8 mouse cellular contexts compared by ENCODE assay signal in the genomic region with DNA sequence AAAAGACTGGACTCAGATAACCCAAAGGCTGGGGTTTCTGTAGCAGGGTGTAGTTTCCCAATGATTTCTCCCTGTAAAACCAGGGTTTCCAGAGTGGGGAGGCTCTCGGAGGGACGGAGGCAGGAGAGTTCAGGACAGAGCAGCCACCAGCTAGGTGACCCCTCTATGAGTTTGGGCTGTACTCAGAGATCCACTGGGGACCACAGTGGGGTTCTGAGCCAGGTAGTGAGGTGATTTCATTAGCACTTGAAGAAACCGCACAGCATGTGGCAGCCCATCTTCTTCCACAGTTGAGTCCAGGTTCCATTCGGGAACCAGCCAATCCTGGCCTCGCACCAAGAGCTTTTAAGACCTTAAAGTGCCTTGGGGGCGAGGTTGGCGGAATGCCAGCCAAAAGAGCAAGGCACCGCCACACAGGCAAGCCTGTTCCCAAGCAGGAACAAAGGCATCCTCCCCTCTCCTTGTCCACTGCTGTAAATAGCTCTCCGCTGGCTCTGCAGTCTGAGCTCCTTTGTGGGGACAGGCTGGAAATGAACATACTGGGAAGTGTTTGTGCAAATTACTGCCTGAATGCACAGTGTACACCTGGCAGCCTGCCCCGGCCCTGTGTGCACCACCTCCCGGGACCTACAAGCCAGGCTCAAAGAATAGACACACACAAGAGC. TPM values are rescaled to one million over a fixed set of nuclear protein-coding genes. Genes with fewer than 3 reads are reported as not detected.
A peak's percentile ranks its signal among the peaks of the same experiment; 100 is the strongest.
DNase-seq lines count a peak whose midpoint lies in the region; ATAC-seq lines count a peak whose summit lies in the region.

No protein-coding gene starts in this region.

- peak; percentile 37 for DNase-seq in layer of hippocampus, adult 11-12 months (ENCODE audit: low spot score)
- DNase-seq in layer of hippocampus, adult 9-10 months (ENCODE audit: low spot score): no peak
- peak; percentile 53 for DNase-seq in hindbrain, embryonic 11.5 days (ENCODE audit: low spot score)
- DNase-seq in layer of hippocampus, postnatal 14 days (ENCODE audit: low spot score in 2 of 2): peak; percentile 37 to 55
- peak; percentile 65 for DNase-seq in mesoderm, embryonic 11.5 days (ENCODE audit: low read depth, low spot score)
- DNase-seq in thymus, postnatal 25 days: no peak

- peaks cover 88% of the 10 kb centered on the region for H3K27me3 ChIP-seq in forebrain, embryonic 12.5 days
- no peaks in the 10 kb centered on the region for H3K27me3 ChIP-seq in hindbrain, embryonic 11.5 days (ENCODE audit: control insufficient read depth, insufficient read depth, low read length)
- no peaks in the 10 kb centered on the region for H3K27me3 ChIP-seq in stomach, embryonic 15.5 days (replicated peaks)

- peaks cover 22% of the 10 kb centered on the region for H3K4me1 ChIP-seq in forebrain, embryonic 12.5 days
- peaks cover 2% of the 10 kb centered on the region; the same call in 1 of the 2 replicates for H3K4me1 ChIP-seq in hindbrain, embryonic 11.5 days (replicated peaks; ENCODE audit: control insufficient read depth, insufficient read depth, low read length)
- peaks cover 17% of the 10 kb centered on the region for H3K4me1 ChIP-seq in stomach, embryonic 15.5 days

- 13% methylated on average over 11 of the region's 11 CpGs for WGBS in forebrain, embryonic 12.5 days
- 40% methylated on average over 11 of the region's 11 CpGs for WGBS in hindbrain, embryonic 11.5 days
- WGBS in stomach, embryonic 15.5 days: 34% methylated on average over 11 of the region's 11 CpGs

- H3K4me2 ChIP-seq in forebrain, embryonic 12.5 days: peak overlapping the region; percentile 6
- H3K4me2 ChIP-seq in hindbrain, embryonic 11.5 days (replicated peaks; ENCODE audit: low read depth, low read length): no peak overlapping the region
- H3K4me2 ChIP-seq in stomach, embryonic 15.5 days: no peak overlapping the region

- H3K9me3 ChIP-seq in forebrain, embryonic 12.5 days: no peaks in the 10 kb centered on the region
- H3K9me3 ChIP-seq in hindbrain, embryonic 11.5 days (ENCODE audit: control insufficient read depth, low read length): no peaks in the 10 kb centered on the region
- no peaks in the 10 kb centered on the region for H3K9me3 ChIP-seq in stomach, embryonic 15.5 days

- no peaks in the 10 kb centered on the region for H3K36me3 ChIP-seq in forebrain, embryonic 12.5 days (replicated peaks)
- no peaks in the 10 kb centered on the region for H3K36me3 ChIP-seq in hindbrain, embryonic 11.5 days (ENCODE audit: control insufficient read depth, insufficient read depth, low read length)
- no peaks in the 10 kb centered on the region for H3K36me3 ChIP-seq in stomach, embryonic 15.5 days

- H3K4me3 ChIP-seq in forebrain, embryonic 12.5 days (replicated peaks): no peak overlapping the region
- no peak overlapping the region for H3K4me3 ChIP-seq in hindbrain, embryonic 11.5 days (ENCODE audit: low read depth, low read length)
- H3K4me3 ChIP-seq in stomach, embryonic 15.5 days (replicated peaks): no peak overlapping the region

- H3K9ac ChIP-seq in forebrain, embryonic 12.5 days: no peak overlapping the region; the same call in 1 of the 2 replicates
- no peak overlapping the region for H3K9ac ChIP-seq in hindbrain, embryonic 11.5 days (ENCODE audit: low read depth, low read length)
- no peak overlapping the region for H3K9ac ChIP-seq in stomach, embryonic 15.5 days

- ATAC-seq in forebrain, embryonic 12.5 days (ENCODE audit: low FRiP score): peak; percentile 86
- ATAC-seq in hindbrain, embryonic 11.5 days (ENCODE audit: low FRiP score): peak; percentile 54
- peak; percentile 65 for ATAC-seq in stomach, embryonic 15.5 days (ENCODE audit: insufficient read depth, low FRiP score, low read depth)

- H3K27ac ChIP-seq in forebrain, embryonic 12.5 days: peak overlapping the region; percentile 79
- H3K27ac ChIP-seq in hindbrain, embryonic 11.5 days (ENCODE audit: low read depth, low read length): 0 out of 2 replicates have a peak overlapping the region, but pooled peaks have one; percentile 42
- H3K27ac ChIP-seq in stomach, embryonic 15.5 days: peak overlapping the region; percentile 52

RNA-seq across cellular contexts. Expression of a gene that starts 10.4 kb away (rescaled TPM):
- 37.9 and 49.9 TPM in 2 replicates for polyA plus RNA-seq in forebrain, embryonic 12.5 days (2016; fragmentation: Nextera tagmentation; extraction: Ambion mirVana)
- 27.4 and 33.1 TPM in 2 replicates for polyA plus RNA-seq in hindbrain, embryonic 11.5 days (2014; fragmentation: Nextera tagmentation; extraction: Ambion mirVana)
- total RNA-seq in layer of hippocampus, postnatal 14 days (2021): 100 to 1,000 TPM; 149 to 156 TPM
- 32.1 and 38.0 TPM in 2 replicates for polyA plus RNA-seq in stomach, embryonic 15.5 days (2015; fragmentation: Nextera tagmentation; extraction: Ambion mirVana)

RNA-seq across cellular contexts. Expression of a gene that starts 53.0 kb away (rescaled TPM):
- 19.3 and 21.1 TPM in 2 replicates for polyA plus RNA-seq in forebrain, embryonic 12.5 days (2016; fragmentation: Nextera tagmentation; extraction: Ambion mirVana)
- polyA plus RNA-seq in hindbrain, embryonic 11.5 days (2014; fragmentation: Nextera tagmentation; extraction: Ambion mirVana): 21.1 and 24.2 TPM in 2 replicates
- 10 to 100 TPM; 32.4 to 33.6 TPM for total RNA-seq in layer of hippocampus, postnatal 14 days (2021)
- 14.0 and 14.7 TPM in 2 replicates for polyA plus RNA-seq in stomach, embryonic 15.5 days (2015; fragmentation: Nextera tagmentation; extraction: Ambion mirVana)

Comparison
In these comparisons a context has a peak if more than half of its experiments do, and no peak if none do; other contexts are left out.
1. DNase-seq: peak in layer of hippocampus, adult 11-12 months (single experiment), hindbrain, embryonic 11.5 days (single experiment), layer of hippocampus, postnatal 14 days (2 of 2) and mesoderm, embryonic 11.5 days (single experiment); none in layer of hippocampus, adult 9-10 months (single experiment) and thymus, postnatal 25 days (single experiment).
2. Peak in every context shown above with its lines, with median percentiles within 50 percentile points of each other: ATAC-seq and H3K27ac ChIP-seq.